Mouse (Mus musculus) layer of hippocampus, adult 9-11 months (tissue): Measurements from ENCODE around the gene Sema4b.

Experiments
- DNase-seq: peaks from one replicate; pipeline ENCODE4 v3.0.0; 2022

The Sema4b gene

GRCm38 (mm10) chr7:80198863-80199262 lies 12.2 kb downstream of the Sema4b start:
- DNase-seq = no peak

GRCm38 (mm10) chr7:80199286-80199685 lies 12.6 kb downstream of the Sema4b start:
- no peak for DNase-seq

- DNase-seq = no peak
Measured at GRCm38 (mm10) chr7:80199851-80200587, 13.4 kb downstream of the Sema4b start.

- DNase-seq = no peak
Measured at GRCm38 (mm10) chr7:80200588-80200945, 13.9 kb downstream of the Sema4b start.

- DNase-seq = no peak
Measured at GRCm38 (mm10) chr7:80200963-80201539, 14.4 kb downstream of the Sema4b start.

- no peak for DNase-seq
Measured at GRCm38 (mm10) chr7:80201888-80202540, 15.4 kb downstream of the Sema4b start.

- DNase-seq = no peak
Measured at GRCm38 (mm10) chr7:80202961-80203360, 16.3 kb downstream of the Sema4b start.

- no peak for DNase-seq
Measured at GRCm38 (mm10) chr7:80203638-80204096, 17.0 kb downstream of the Sema4b start.

- DNase-seq = no peak
Measured at GRCm38 (mm10) chr7:80204362-80204761, 17.7 kb downstream of the Sema4b start.

- DNase-seq = no peak
Measured at GRCm38 (mm10) chr7:80204961-80205360, 18.3 kb downstream of the Sema4b start.

- DNase-seq = no peak
Measured at GRCm38 (mm10) chr7:80205705-80206589, 19.3 kb downstream of the Sema4b start.

- no peak for DNase-seq
Measured at GRCm38 (mm10) chr7:80207314-80207731, 20.7 kb downstream of the Sema4b start.

- DNase-seq = no peak
Measured at GRCm38 (mm10) chr7:80208026-80208642, 21.5 kb downstream of the Sema4b start.

GRCm38 (mm10) chr7:80208738-80209430 lies 22.2 kb downstream of the Sema4b start:
- DNase-seq = no peak

GRCm38 (mm10) chr7:80209669-80210068 lies 23.0 kb downstream of the Sema4b start:
- DNase-seq = no peak

GRCm38 (mm10) chr7:80210982-80211381 lies 24.3 kb downstream of the Sema4b start:
- no peak for DNase-seq

- DNase-seq = no peak
Measured at GRCm38 (mm10) chr7:80213604-80214003, 27.0 kb downstream of the Sema4b start.

GRCm38 (mm10) chr7:80214459-80214858 lies 27.8 kb downstream of the Sema4b start:
- DNase-seq = no peak

GRCm38 (mm10) chr7:80215398-80215797 lies 28.8 kb downstream of the Sema4b start:
- DNase-seq = peak; percentile 66

- DNase-seq = peak; percentile 63
Measured at GRCm38 (mm10) chr7:80216566-80216965, 29.9 kb downstream of the Sema4b start.

GRCm38 (mm10) chr7:80218666-80219065 lies 32.0 kb downstream of the Sema4b start:
- no peak for DNase-seq

- no peak for DNase-seq
Measured at GRCm38 (mm10) chr7:80220237-80220797, 33.7 kb downstream of the Sema4b start.
